Mouse (Mus musculus) cerebellum, adult 2 months (tissue): ENCODE measurements around the gene Entpd8. TPM values are rescaled to one million over a fixed set of nuclear protein-coding genes. Genes with fewer than 3 reads are reported as not detected.

Source experiments
- DNase-seq, 2 experiments: peaks; one replicate each; pipeline ENCODE4 v3.0.0; 2021
- H3K27ac ChIP-seq: fragments of 200-500 bp; 2 replicates; pipeline ENCODE4 v1.5.1; 2012; ENCODE audit warnings: low read length, control low read depth, inconsistent platforms; ENCODE audit not compliant: insufficient read depth
- H3K27me3 ChIP-seq: fragments of 200-500 bp; 2 replicates; pipeline ENCODE4 v1.6.1; 2012; ENCODE audit warnings: inconsistent platforms, mild to moderate bottlenecking, low read length, moderate library complexity; ENCODE audit not compliant: control insufficient read depth, insufficient read depth
- H3K4me1 ChIP-seq: fragments of 200-500 bp; 2 replicates; pipeline ENCODE4 v1.6.1; 2011; ENCODE audit warnings: low read length; ENCODE audit not compliant: control insufficient read depth, insufficient read depth
- H3K4me3 ChIP-seq: fragments of 200-500 bp; replicated peaks from 2 replicates; pipeline ENCODE3; 2011; ENCODE audit warnings: mild to moderate bottlenecking, low read depth, low read length, control low read depth; ENCODE audit not compliant: insufficient read depth
- CTCF ChIP-seq: fragments of 200-500 bp; IDR thresholded peaks from 2 replicates; pipeline ENCODE4 v1.5.1; 2011; ENCODE audit warnings: low read depth, mild to moderate bottlenecking, control low read depth, low read length, moderate library complexity, borderline replicate concordance; ENCODE audit not compliant: insufficient read depth
- POLR2A ChIP-seq: fragments of 200-500 bp; IDR thresholded peaks from 2 replicates; pipeline ENCODE4 v1.6.1; 2011; ENCODE audit warnings: low read length, control low read depth, borderline replicate concordance; ENCODE audit not compliant: insufficient read depth
- WGBS: fragments of 180-500 bp; shearing (Covaris S2); methylation state at CpG from one replicate; pipeline ENCODE4 v1.1.7; 2018; 5-methylcytosine and 5-hydroxymethylcytosine counted together
- polyA plus RNA-seq: library from polyadenylated mRNA; depleted of rRNA; stranded (reverse); fragments of >200 nt; gene quantifications from 2 replicates; pipeline ENCODE4 v1.2.3, GENCODE M21; 2012; rRNA removed

The Entpd8 gene
- polyA plus RNA-seq, 1 experiment, result not detected

DNA sequence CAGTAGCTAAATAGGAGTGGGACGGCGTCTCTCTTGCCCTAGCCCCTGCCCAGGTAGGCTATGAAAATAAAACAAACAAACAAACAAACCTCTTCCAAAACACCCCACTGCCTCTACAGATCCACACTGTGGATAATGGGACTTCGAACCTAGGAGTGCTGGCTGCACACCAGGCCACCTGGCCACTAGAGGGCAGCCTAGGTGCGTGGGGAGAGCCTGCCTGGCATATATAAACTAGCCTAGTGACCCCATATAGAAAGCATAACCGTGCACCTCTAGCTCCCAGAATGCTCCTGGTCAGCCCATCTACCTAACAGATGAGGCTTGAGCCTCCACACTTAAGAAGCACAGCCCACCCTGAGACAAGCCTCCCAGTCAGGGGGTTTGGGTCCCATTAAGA lies 47.1 kb downstream of the Entpd8 start:
- no peak overlapping the region for H3K27ac ChIP-seq
- 42% methylated on average over 5 of the region's 5 CpGs for WGBS
- TF ChIP-seq CTCF, result peak; percentile 55
- TF ChIP-seq POLR2A, result no peak
- H3K4me3 ChIP-seq, result no peak overlapping the region
- no peaks in the 10 kb centered on the region for H3K27me3 ChIP-seq
- peak; percentile 18 to 33 for DNase-seq
- no peaks in the 10 kb centered on the region for H3K4me1 ChIP-seq

DNA sequence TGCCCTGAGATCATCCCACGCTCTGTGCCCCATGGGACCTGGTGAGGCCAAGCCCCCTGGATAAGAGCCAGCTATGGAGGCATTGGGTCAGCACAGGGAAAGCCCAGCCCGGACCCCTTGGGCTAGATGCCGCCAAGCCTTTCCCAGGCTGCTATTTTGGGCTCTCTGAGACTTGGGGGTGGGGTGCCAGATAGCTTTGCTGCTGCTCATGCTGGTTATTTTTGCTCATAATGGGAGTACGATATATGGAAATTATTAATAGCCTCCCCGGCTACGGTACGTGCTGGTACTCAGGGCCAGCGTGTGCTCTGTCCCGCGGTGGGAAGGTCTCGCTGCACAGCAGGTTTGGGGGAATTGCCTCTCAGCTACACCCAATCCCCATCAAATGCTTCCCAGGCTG lies 48.0 kb downstream of the Entpd8 start:
- 43% methylated on average over 11 of the region's 11 CpGs for WGBS
- DNase-seq, result no peak
- Histone ChIP-seq H3K27ac (no peak overlapping the region), H3K4me1 (no peaks in the 10 kb centered on the region), H3K27me3 (no peaks in the 10 kb centered on the region), H3K4me3 (no peak overlapping the region)
- TF ChIP-seq CTCF (no peak), POLR2A (no peak)

DNA sequence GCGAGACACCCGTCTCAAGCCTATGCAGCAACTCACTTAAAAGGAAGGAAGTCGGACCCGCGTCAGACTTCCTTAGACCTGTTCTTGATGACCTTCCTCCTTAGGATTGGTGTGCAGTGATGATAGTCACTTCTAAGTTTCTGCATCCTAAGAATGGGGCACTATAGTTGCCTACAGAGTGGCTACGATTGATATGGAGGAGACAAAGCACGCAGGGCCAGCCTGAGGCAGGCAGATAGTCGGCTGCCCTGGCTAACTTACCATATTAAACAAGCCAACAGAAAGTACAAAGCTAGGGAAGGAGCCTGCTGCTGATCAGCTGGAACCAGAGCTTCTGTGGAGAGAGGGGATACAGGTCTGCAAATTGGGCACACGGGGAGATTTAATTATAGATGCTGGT lies 51.5 kb downstream of the Entpd8 start:
- TF ChIP-seq POLR2A, result no peak
- no peak for TF ChIP-seq CTCF
- no peak for DNase-seq
- Histone ChIP-seq H3K4me3 (no peak overlapping the region), H3K27me3 (no peaks in the 10 kb centered on the region), H3K27ac (no peak overlapping the region), H3K4me1 (no peaks in the 10 kb centered on the region)
- 75% methylated on average over 9 of the region's 9 CpGs for WGBS

Other genes starting within 250 kb of the Entpd8 start
- gene Ehmt1, start 160.7 kb upstream of the Entpd8 start, polyA plus RNA-seq, result 63.9 and 68.9 TPM in 2 replicates
- gene Arrdc1, start 145.1 kb upstream of the Entpd8 start, polyA plus RNA-seq, result 46.7 and 47.2 TPM in 2 replicates
- gene Zmynd19, start 130.5 kb upstream of the Entpd8 start, polyA plus RNA-seq, result 18.2 and 19.5 TPM in 2 replicates
- 34.3 and 39.7 TPM in 2 replicates for gene Dph7, start 117.9 kb upstream of the Entpd8 start, polyA plus RNA-seq
- gene Mrpl41, start 105.2 kb upstream of the Entpd8 start, polyA plus RNA-seq, result 137 and 140 TPM in 2 replicates
- gene Pnpla7, start 104.3 kb upstream of the Entpd8 start, polyA plus RNA-seq, result 16.0 and 17.8 TPM in 2 replicates
- 203 and 244 TPM in 2 replicates for gene Nsmf, start 25.9 kb upstream of the Entpd8 start, polyA plus RNA-seq
- not detected in 2 replicates for gene Noxa1, start 14.8 kb downstream of the Entpd8 start, polyA plus RNA-seq
- 7.7 and 9.4 TPM in 2 replicates for gene Nrarp, start 100.5 kb downstream of the Entpd8 start, polyA plus RNA-seq
- gene Tor4a, start 116.6 kb downstream of the Entpd8 start, polyA plus RNA-seq, result 3.6 and 4.2 TPM in 2 replicates
- 69.4 and 84.5 TPM in 2 replicates for gene Nelfb, start 131.2 kb downstream of the Entpd8 start, polyA plus RNA-seq
- gene Stpg3, start 134.3 kb downstream of the Entpd8 start, polyA plus RNA-seq, result not detected in 2 replicates
- gene Fam166a, start 138.4 kb downstream of the Entpd8 start, polyA plus RNA-seq, result 0.10 and 0.11 TPM in 2 replicates
- gene Tubb4b, start 144.4 kb downstream of the Entpd8 start, polyA plus RNA-seq, result 647 and 663 TPM in 2 replicates
- 0.73 and 0.92 TPM in 2 replicates for gene Slc34a3, start 154.1 kb downstream of the Entpd8 start, polyA plus RNA-seq
- not detected in 2 replicates for gene Rnf224, start 156.5 kb downstream of the Entpd8 start, polyA plus RNA-seq
- gene Rnf208, start 162.0 kb downstream of the Entpd8 start, polyA plus RNA-seq, result 423 and 427 TPM in 2 replicates
- gene Cysrt1, start 162.1 kb downstream of the Entpd8 start, polyA plus RNA-seq, result 0.76 and 0.80 TPM in 2 replicates
- gene AL732309.1, start 166.6 kb downstream of the Entpd8 start, polyA plus RNA-seq, result 12.5 and 14.1 TPM in 2 replicates
- 31.9 and 33.4 TPM in 2 replicates for gene Tmem203, start 175.1 kb downstream of the Entpd8 start, polyA plus RNA-seq
- 91.0 and 96.9 TPM in 2 replicates for gene Tprn, start 182.3 kb downstream of the Entpd8 start, polyA plus RNA-seq
- 74.5 and 75.9 TPM in 2 replicates for gene Ssna1, start 192.1 kb downstream of the Entpd8 start, polyA plus RNA-seq
- gene Anapc2, start 192.2 kb downstream of the Entpd8 start, polyA plus RNA-seq, result 103 TPM in 2 replicates
- not detected in 2 replicates for gene Tmem210, start 207.8 kb downstream of the Entpd8 start, polyA plus RNA-seq
- gene Lrrc26, start 209.6 kb downstream of the Entpd8 start, polyA plus RNA-seq, result 0.20 and 0.21 TPM in 2 replicates
- gene Grin1, start 238.9 kb downstream of the Entpd8 start, polyA plus RNA-seq, result 282 and 290 TPM in 2 replicates